Mouse (Mus musculus) kidney, adult 8-10 months (tissue): Measurements from ENCODE around the gene Aurka.
A peak's percentile ranks its signal among the peaks of the same experiment; 100 is the strongest.

Source experiments
- DNase-seq, 2 experiments: peaks; one replicate each; pipeline ENCODE4 v3.0.0; 2022

Aurka gene

GRCm38 (mm10) chr2:172381341-172381740, 11.0 kb upstream of the Aurka start:
- DNase-seq = no peak

GRCm38 (mm10) chr2:172380513-172380912, 10.2 kb upstream of the Aurka start:
- DNase-seq = no peak

GRCm38 (mm10) chr2:172378332-172378731, 8.0 kb upstream of the Aurka start:
- DNase-seq = peak in 1 of 2 experiments; percentile 27

GRCm38 (mm10) chr2:172376999-172377515, 6.7 kb upstream of the Aurka start:
- DNase-seq = no peak

GRCm38 (mm10) chr2:172376551-172376950, 6.2 kb upstream of the Aurka start:
- DNase-seq = no peak

- no peak for DNase-seq
These were observed 923 bp upstream of the Aurka start for GRCm38 (mm10) chr2:172371258-172371657.

GRCm38 (mm10) chr2:172363176-172363575, 7.2 kb downstream of the Aurka start:
- no peak for DNase-seq

- no peak for DNase-seq
These were observed 14.5 kb downstream of the Aurka start for GRCm38 (mm10) chr2:172355833-172356232.

- DNase-seq = no peak
These were observed 15.6 kb downstream of the Aurka start for GRCm38 (mm10) chr2:172354761-172355160.

- DNase-seq = no peak
These were observed 17.1 kb downstream of the Aurka start for GRCm38 (mm10) chr2:172353218-172353617.

GRCm38 (mm10) chr2:172350773-172351172, 19.6 kb downstream of the Aurka start:
- no peak for DNase-seq

GRCm38 (mm10) chr2:172349776-172350175, 20.6 kb downstream of the Aurka start:
- no peak for DNase-seq

- no peak for DNase-seq
These were observed 21.9 kb downstream of the Aurka start for GRCm38 (mm10) chr2:172348297-172348950.

GRCm38 (mm10) chr2:172346933-172347611, 23.3 kb downstream of the Aurka start:
- no peak for DNase-seq

GRCm38 (mm10) chr2:172346034-172346929, 24.1 kb downstream of the Aurka start:
- DNase-seq = peak; percentile 43 to 59

- peak; percentile 98 to 99 for DNase-seq
These were observed 25.0 kb downstream of the Aurka start, which contains the start of gene Fam210b for GRCm38 (mm10) chr2:172345258-172345738. TSS of gene Fam210b (plus strand) at chr2:172345565.

- DNase-seq = no peak
These were observed 25.7 kb downstream of the Aurka start for GRCm38 (mm10) chr2:172344669-172345068.

GRCm38 (mm10) chr2:172343751-172344150, 26.6 kb downstream of the Aurka start:
- DNase-seq = no peak

- no peak for DNase-seq
These were observed 28.7 kb downstream of the Aurka start for GRCm38 (mm10) chr2:172341606-172342005.

- no peak for DNase-seq
These were observed 29.4 kb downstream of the Aurka start for GRCm38 (mm10) chr2:172340936-172341335.

GRCm38 (mm10) chr2:172338206-172338942, 32.0 kb downstream of the Aurka start:
- DNase-seq = no peak

GRCm38 (mm10) chr2:172329179-172329578, 41.2 kb downstream of the Aurka start:
- peak in 1 of 2 experiments; percentile 44 for DNase-seq
